Mouse (Mus musculus): Measurements from ENCODE around the gene Klc1.

- TF ChIP-seq CTCF (IDR thresholded peaks at IDR 0.05; ENCODE audit: low read depth) = peak; percentile 43
- no peak for TF ChIP-seq EP300 (IDR thresholded peaks at IDR 0.05; ENCODE audit: low read depth)
Observed at GRCm38 (mm10) chr12:111816967-111817366, 58.3 kb downstream of the Klc1 start.

Data from liver, postnatal 0 days (tissue).